Mouse (Mus musculus) urinary bladder, postnatal 10 days (tissue): ENCODE data around the gene Gadd45gip1.
A peak's percentile ranks its signal among the peaks of the same experiment; 100 is the strongest.

ENCODE experiments used
- DNase-seq: peaks from one replicate; pipeline ENCODE4 v3.0.0; 2022; ENCODE audit warnings: low spot score

The Gadd45gip1 gene

GRCm38 (mm10) chr8:84831490-84831889 is at the start of gene Gadd45gip1:
Gene Gadd45gip1 (plus strand): TSS chr8:84831522.
- DNase-seq: no peak

- DNase-seq: no peak
Observed at GRCm38 (mm10) chr8:84781686-84782505, 49.4 kb upstream of the Gadd45gip1 start.

DNA sequence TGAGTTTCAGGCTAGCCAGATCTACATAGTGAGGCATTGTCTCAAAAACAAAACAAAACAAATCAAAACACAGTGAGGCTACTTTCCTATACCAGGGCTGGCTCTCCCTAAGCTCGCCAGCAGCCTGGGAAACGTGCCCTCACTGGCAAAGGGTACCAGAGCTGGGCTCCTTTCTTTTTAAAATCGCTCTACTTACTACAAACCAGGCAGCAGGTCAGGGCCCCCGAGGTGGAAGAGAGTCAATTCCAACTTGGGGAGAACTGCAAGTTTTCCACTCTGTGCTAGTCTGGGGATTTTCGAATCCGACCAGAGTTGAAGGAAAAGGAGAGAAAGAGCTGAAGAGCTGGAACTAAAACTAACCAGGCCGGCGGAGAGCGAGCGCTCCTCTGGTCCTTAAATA is 48.6 kb upstream of the Gadd45gip1 start:
- no peak for DNase-seq

DNA sequence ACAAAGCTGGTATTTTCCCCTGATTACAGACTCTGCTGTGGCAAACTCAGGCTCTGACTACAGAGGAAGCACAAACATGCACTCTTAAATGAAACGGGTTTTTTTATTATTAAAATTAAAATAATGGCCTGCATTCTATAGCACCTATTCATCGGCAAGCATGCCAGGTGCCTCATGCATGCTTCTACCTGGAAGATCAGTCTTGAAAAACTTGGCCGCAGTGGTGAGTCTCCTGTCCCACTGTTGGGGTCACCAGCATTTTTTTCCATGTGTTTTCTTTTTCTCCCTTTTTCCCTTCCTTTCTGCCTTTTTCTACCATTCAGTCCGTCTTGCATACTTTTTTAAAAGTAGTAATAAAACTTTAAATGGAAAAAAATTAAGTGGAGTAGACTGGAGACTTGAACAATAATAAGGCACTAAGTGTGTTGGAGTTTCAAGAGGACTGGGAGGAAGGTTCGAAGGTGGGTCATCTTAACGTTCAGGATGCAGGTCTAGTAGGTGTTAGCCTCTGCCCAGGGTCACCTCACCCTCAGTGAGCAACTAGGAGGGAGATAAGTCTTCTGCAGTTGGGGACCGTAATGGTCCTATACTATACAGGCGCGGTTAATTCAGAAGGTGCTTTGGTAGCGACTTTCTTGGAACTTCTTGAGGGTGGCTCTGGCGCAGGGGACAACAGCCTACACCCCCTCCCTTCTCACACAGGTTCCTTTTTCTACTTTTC is 48.0 kb upstream of the Gadd45gip1 start:
- DNase-seq: no peak

DNA sequence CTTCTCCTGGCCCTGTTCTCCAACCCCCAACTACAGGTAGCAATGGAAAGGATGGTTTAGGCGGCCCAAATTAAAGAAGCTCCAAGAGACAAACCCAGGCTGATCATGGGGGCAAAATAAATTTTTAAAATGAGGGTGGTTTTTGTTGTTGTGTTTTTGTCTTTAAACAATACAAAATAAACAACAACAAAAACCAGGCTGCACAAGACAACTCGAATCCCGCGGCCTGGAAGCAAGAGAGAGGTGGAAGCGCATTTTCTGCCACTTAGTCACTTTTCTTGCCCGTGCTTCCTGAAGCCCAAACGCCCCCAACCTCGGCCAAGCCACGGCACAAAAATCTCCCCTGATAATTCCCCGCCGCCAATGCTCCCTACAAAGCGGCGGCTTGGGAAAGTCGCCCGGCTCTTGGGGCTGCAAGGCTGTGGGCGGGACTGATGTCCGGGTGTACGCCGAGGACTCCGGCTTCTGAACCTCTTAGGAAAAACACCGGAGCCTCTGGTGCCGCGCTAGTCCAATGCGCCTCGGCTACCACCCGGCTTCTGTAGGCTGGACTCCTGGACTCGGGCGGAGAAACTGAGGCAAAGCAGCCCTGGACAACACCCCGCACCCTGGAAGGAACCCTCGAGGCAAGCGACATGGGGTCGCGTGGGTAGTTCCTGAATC is 47.3 kb upstream of the Gadd45gip1 start:
- no peak for DNase-seq

DNA sequence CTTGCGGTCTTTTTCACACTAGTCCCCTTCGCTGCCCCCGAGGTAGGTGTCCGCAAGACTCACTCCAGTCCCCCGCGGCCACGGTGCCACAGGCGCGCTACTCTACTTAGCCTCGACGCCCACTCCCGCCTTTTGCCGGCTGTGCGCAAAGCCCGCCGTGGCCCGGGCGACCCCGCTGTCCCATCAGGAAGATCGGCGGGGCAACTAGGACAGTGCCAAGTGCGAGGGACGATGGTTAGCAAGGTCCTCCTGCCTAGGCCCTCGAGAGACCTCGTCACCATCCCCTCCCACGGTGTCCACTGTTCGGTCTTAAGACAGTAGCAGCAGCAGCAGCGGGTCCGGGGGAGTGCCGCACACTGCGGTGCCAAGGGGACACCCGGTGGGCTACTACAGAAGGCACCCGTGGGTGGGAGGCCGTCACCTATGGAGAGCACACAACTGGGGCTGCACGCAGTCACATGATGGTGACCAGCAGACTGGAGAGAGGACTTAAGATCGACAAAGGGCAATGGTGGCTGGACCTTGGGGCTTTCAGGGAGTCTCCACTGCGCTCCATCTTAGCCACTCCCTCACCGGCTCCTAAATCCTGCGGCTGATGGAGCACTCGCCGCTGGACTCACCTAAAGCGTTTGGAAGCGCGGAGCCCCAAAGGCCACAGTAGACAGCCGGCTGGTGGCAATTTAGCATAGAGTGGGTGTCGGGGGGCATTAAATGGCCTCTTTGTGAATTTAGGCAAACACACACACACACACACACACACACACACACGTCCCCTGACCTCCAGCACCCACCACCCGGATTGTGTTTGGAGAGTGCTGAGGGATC is 46.4 kb upstream of the Gadd45gip1 start:
- no peak for DNase-seq

GRCm38 (mm10) chr8:84785506-84785755 is 45.9 kb upstream of the Gadd45gip1 start:
- no peak for DNase-seq

- DNase-seq: no peak
Observed at GRCm38 (mm10) chr8:84785756-84786677, 45.3 kb upstream of the Gadd45gip1 start.

DNA sequence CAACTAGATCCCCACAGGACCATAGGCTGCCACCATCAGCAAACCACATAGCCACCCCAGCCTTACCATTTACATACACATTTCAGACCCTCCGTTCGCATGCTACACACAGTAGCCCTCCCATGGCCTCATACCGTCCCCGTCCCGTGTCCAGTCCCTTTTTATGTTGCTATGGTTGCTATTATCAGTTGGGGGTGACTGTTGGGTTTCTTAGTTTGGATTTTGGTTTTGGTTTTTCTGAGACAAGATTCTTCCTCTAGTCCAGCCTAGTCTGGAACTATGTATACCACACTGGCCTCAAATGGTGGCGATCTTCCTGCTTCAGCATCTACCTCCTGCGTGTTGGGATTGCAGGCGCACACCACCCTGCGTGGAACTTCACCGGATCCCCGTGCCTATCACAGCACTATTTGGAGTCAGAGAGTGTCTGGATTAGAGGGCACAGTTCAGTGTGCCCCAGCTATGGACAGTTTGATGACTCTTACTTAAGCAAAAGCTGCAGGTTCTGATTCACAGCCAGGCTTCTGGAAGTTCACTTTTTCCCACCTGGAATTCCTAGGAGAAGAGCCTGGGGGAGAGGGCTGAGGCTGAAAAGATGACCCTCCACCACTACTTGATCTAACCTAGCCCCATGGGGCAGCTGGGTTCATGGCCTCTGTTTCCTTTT is 44.4 kb upstream of the Gadd45gip1 start:
- no peak for DNase-seq

- DNase-seq: no peak
Observed at GRCm38 (mm10) chr8:84787523-84788302, 43.6 kb upstream of the Gadd45gip1 start.

GRCm38 (mm10) chr8:84788896-84789295 is 42.4 kb upstream of the Gadd45gip1 start:
- peak; percentile 55 for DNase-seq

DNA sequence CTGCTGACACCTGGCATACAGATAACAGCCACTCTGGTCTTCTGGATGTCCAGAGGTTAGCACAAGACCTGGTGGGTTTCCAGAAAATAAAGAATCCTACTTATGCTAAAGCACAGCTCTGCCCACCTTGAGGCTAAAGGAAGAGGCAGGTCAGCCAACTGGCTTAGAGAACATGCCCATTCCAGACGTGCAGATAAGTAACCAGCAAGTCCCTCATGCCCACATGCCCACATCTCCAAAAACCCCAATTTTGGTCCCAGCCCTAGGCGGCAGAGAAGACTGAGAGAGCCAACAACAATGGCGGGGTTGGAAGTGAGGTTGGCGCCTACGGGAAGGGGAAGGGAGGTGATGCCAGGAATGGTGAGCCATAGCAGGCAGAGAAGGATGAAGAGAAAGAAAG is 42.0 kb upstream of the Gadd45gip1 start:
- DNase-seq: no peak

GRCm38 (mm10) chr8:84789855-84790486 is 41.4 kb upstream of the Gadd45gip1 start:
- DNase-seq: no peak

- DNase-seq: no peak
Observed at GRCm38 (mm10) chr8:84790537-84790936, 40.8 kb upstream of the Gadd45gip1 start.

- DNase-seq: no peak
Observed at GRCm38 (mm10) chr8:84792429-84792947, 38.8 kb upstream of the Gadd45gip1 start.

DNA sequence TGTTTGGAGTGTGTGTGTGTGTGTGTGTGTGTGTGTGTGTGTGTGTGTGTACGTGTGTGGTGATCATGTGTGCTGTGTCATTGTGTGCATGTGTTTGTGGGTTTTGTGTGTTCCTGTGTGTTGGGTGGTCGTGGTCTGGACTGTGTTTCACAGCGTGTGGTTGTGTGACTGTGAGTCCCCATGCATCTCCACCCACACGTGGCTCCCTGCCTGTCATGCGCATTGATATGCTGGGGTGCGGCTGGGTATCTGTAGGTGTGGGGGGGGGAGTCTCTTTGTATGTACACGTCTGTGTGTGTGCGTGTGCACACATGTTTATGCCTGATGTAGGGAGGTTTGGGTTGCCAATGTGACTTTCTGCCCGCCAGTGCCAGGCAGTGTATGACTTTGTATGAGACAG is 38.2 kb upstream of the Gadd45gip1 start:
- DNase-seq: no peak

DNA sequence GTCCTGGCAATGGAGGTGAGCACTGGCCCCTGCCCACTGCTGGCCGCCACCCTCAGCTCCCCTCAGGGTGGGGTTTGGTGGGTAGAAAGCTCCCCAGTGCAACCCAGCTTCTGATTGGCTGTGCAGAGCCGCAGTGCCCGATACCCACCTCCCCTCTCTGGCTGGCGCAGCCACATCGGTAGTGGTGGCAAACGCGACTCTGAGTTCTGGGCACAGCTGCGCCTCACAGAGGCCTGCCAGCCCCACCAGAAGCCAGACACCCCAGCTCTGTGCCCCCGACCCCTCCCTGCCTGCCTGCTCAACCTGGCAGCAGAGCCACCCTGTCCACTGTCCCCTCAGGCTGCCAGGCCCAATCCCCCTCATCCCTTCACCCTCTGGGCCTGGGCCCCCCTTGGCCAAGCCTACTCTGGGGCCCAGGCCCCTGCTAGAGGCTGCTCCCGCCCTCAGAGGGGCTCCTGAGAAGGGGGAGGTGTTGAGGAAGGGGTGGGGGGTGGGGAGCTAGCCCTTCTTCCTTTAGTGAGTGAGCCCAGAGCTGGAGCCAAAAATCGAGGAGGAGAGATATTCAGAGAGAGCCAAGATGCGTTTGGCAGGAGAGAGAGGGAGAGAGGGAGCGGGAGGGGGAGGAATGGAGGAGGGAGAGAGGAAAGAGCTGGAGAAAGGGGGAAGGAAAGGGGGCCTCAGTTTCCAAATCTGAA is 37.4 kb upstream of the Gadd45gip1 start:
- no peak for DNase-seq

GRCm38 (mm10) chr8:84794486-84794885 is 36.8 kb upstream of the Gadd45gip1 start:
- DNase-seq: no peak
